Mouse (Mus musculus): ENCODE data around the gene Nr1i2.

DNA sequence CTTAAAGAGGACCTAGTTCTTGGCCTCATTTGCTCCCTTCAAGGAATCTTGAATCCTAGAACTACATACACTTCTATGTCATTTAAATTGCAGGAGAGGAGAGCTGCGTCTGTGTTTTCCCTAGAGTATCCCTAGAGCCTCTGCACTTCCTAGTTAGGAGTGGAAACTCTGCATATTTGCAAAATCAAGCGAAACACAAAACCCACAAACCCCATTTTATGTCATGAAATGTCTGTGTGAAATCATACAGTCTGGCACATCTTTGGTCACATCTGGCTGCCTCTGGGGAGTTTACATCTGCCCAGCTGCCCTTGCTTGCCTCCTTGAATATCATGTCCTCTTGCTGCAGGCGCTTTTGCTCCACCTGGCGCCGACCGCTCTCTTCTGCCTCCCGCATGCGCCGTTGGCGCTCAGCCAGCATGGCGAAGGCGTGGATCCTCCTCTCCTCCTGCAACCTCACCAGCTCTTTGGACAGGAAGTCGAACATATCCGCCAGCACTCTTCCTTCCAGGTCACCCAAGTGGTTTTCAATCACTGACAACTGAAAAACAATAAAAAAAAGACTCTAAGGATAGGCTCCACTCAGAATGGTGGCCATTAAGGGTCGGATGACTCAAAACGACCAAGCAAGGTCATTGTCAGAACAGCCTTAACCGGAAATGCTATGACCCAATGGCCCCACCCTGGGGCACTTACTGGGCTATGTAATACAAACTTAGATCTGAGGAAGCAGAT, 10.0 kb upstream of the Nr1i2 start:
- no peak for TF ChIP-seq CTCF (IDR thresholded peaks at IDR 0.05; ENCODE audit: low read depth)
- no peak for TF ChIP-seq EP300 (IDR thresholded peaks at IDR 0.05; ENCODE audit: low read depth)

All from liver, embryonic 14.5 days (tissue).